Mouse (Mus musculus) forebrain, embryonic 13.5 days (tissue): ENCODE measurements at regions not wholly inside any gene's neighbourhood (a gene's known extent, or its start where the extent isn't known, plus 50 kb on each side); places are given as distances from the start of the nearest gene placed in this dataset.

ENCODE experiments used
- ATAC-seq: fragments of 200-750 bp; cut with Nextera tagmentation; 2 replicates; pipeline ENCODE4 v1.8.0; 2017
- H3K27ac ChIP-seq: fragments of 300-500 bp; sonication (generic); 2 replicates; pipeline ENCODE4 v1.5.1; 2015; ENCODE audit warnings: inconsistent platforms, mild to moderate bottlenecking, moderate library complexity
- H3K27me3 ChIP-seq: fragments of 300-500 bp; sonication (generic); 2 replicates; pipeline ENCODE4 v1.6.1; 2015; ENCODE audit warnings: mild to moderate bottlenecking, inconsistent platforms
- H3K36me3 ChIP-seq: fragments of 300-500 bp; sonication (generic); 2 replicates; pipeline ENCODE4 v1.6.1; 2015; ENCODE audit warnings: mild to moderate bottlenecking, inconsistent platforms; ENCODE audit not compliant: poor library complexity, severe bottlenecking
- H3K4me1 ChIP-seq: fragments of 300-500 bp; sonication (generic); 2 replicates; pipeline ENCODE4 v1.6.1; 2015; ENCODE audit warnings: inconsistent platforms
- H3K4me2 ChIP-seq: fragments of 300-500 bp; sonication (generic); 2 replicates; pipeline ENCODE4 v1.6.1; 2015; ENCODE audit warnings: inconsistent platforms, mild to moderate bottlenecking, moderate library complexity
- H3K4me3 ChIP-seq: fragments of 300-500 bp; sonication (generic); 2 replicates; pipeline ENCODE4 v1.5.1; 2015; ENCODE audit warnings: mild to moderate bottlenecking, inconsistent platforms
- H3K9ac ChIP-seq: fragments of 300-500 bp; sonication (generic); 2 replicates; pipeline ENCODE4 v1.6.1; 2015; ENCODE audit warnings: mild to moderate bottlenecking, inconsistent platforms
- H3K9me3 ChIP-seq: fragments of 300-500 bp; sonication (generic); replicated peaks from 2 replicates; pipeline ENCODE4 v1.6.1; 2016; ENCODE audit warnings: inconsistent platforms
- WGBS: fragments of 180-500 bp; shearing (Covaris S2); methylation state at CpG from one replicate; pipeline ENCODE4 v1.1.7; 2015; 5-methylcytosine and 5-hydroxymethylcytosine counted together

- Histone ChIP-seq H3K27me3 (0 out of 2 replicates have a peak, but pooled peaks cover 3% of the 10 kb centered on the region), H3K36me3 (no peaks in the 10 kb centered on the region), H3K9ac (no peak overlapping the region), H3K27ac (no peak overlapping the region), H3K4me1 (peaks cover 10% of the 10 kb centered on the region; the same call in 1 of the 2 replicates), H3K9me3 (0 out of 2 replicates have a peak, but pooled peaks cover 6% of the 10 kb centered on the region), H3K4me3 (no peak overlapping the region), H3K4me2 (no peak overlapping the region)
- 74% methylated on average over 4 of the region's 4 CpGs for WGBS
- no peak for ATAC-seq
Observed at GRCm38 (mm10) chr8:103463557-103463956, 637.9 kb upstream of the Cdh5 start.

- no peak overlapping the region for H3K4me3 ChIP-seq
- H3K27me3 ChIP-seq, result 0 out of 2 replicates have a peak, but pooled peaks cover 3% of the 10 kb centered on the region
- H3K4me2 ChIP-seq, result no peak overlapping the region
- peak; percentile 90 for ATAC-seq
- H3K9me3 ChIP-seq, result 0 out of 2 replicates have a peak, but pooled peaks cover 6% of the 10 kb centered on the region
- 40% methylated on average over 2 of the region's 2 CpGs for WGBS
- H3K4me1 ChIP-seq, result peaks cover 10% of the 10 kb centered on the region; the same call in 1 of the 2 replicates
- H3K27ac ChIP-seq, result no peak overlapping the region
- no peak overlapping the region for H3K9ac ChIP-seq
- no peaks in the 10 kb centered on the region for H3K36me3 ChIP-seq
Observed at GRCm38 (mm10) chr8:103464777-103465353, 636.6 kb upstream of the Cdh5 start.

DNA sequence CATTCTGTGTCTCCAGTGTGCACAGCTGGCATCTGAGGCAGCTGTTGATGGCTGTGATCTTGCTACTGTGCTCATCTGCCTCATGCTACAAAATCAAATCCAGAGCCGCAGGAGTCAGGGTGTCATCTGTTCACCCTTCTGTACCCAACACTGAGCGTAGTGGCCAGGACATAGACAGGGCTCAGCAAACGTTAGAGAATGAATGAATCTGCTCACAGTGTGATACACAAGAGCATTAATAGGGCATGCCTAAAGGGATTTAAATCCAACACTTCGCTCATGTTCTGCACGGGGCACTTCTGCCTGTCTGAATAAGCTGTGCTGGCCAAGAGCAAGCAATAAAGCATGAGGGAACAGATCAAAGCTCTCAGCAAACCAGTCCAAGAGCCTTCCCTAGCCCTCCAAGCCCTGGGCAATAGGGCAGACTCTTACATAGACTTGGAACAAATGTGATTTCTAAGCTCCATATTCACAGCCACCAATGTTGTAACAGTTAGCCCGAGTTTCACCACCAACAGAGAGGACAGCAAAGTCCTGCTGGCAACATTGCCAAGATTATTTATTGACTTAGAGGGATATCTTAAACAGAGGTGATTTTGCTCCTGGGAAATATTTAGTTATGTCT lies 633.8 kb upstream of the Cdh5 start:
- Histone ChIP-seq H3K9ac (no peak overlapping the region), H3K27ac (no peak overlapping the region), H3K4me1 (peaks cover 13% of the 10 kb centered on the region; the same call in 1 of the 2 replicates), H3K27me3 (no peaks in the 10 kb centered on the region), H3K4me2 (no peak overlapping the region), H3K9me3 (no peaks in the 10 kb centered on the region), H3K4me3 (no peak overlapping the region), H3K36me3 (no peaks in the 10 kb centered on the region)
- 67% methylated on average over 6 of the region's 6 CpGs for WGBS
- ATAC-seq, result no peak

GRCm38 (mm10) chr8:103469049-103469448 lies 632.4 kb upstream of the Cdh5 start:
- WGBS, result 68% methylated on average over 1 of the region's 1 CpGs
- Histone ChIP-seq H3K9me3 (no peaks in the 10 kb centered on the region), H3K36me3 (no peaks in the 10 kb centered on the region), H3K4me2 (no peak overlapping the region), H3K27ac (no peak overlapping the region), H3K4me1 (peaks cover 11% of the 10 kb centered on the region; the same call in 1 of the 2 replicates), H3K4me3 (no peak overlapping the region), H3K27me3 (no peaks in the 10 kb centered on the region), H3K9ac (no peak overlapping the region)
- ATAC-seq, result no peak

DNA sequence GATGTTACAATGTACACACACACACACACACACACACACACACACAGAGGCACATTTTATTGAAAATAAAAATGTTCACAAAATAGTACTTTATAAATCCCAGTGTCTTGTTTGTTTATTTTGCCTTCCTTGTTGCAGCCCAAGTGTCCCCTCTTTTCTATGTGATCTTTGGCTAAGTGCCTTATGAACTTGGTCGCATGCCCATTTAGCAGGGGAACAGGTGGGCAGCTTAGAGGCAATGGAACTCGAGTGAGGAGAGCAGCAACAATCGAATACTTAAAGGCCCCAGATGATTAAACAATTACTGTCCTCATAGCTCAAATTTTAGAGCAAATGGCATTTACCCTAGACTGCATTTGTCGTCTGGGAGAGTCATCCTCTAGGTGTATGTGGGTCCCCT lies 631.1 kb upstream of the Cdh5 start:
- no peak overlapping the region for H3K27ac ChIP-seq
- H3K9ac ChIP-seq, result no peak overlapping the region
- whole genome bisulfite sequencing, result 55% methylated on average over 4 of the region's 4 CpGs
- H3K4me2 ChIP-seq, result no peak overlapping the region
- H3K27me3 ChIP-seq, result peaks cover 6% of the 10 kb centered on the region; the same call in 1 of the 2 replicates
- no peaks in the 10 kb centered on the region for H3K36me3 ChIP-seq
- H3K4me3 ChIP-seq, result no peak overlapping the region
- 0 out of 2 replicates have a peak, but pooled peaks cover 3% of the 10 kb centered on the region for H3K4me1 ChIP-seq
- H3K9me3 ChIP-seq, result no peaks in the 10 kb centered on the region
- no peak for ATAC-seq

GRCm38 (mm10) chr8:103475816-103476797 lies 625.3 kb upstream of the Cdh5 start:
- Histone ChIP-seq H3K4me2 (no peak overlapping the region), H3K27ac (no peak overlapping the region), H3K9me3 (no peaks in the 10 kb centered on the region), H3K9ac (no peak overlapping the region), H3K36me3 (no peaks in the 10 kb centered on the region), H3K4me3 (no peak overlapping the region), H3K4me1 (peaks cover 12% of the 10 kb centered on the region), H3K27me3 (peaks cover 6% of the 10 kb centered on the region; the same call in 1 of the 2 replicates)
- WGBS, result 30% methylated on average over 12 of the region's 12 CpGs
- ATAC-seq, result peak; percentile 68

GRCm38 (mm10) chr8:103482033-103482720 lies 619.2 kb upstream of the Cdh5 start:
- ATAC-seq, result peak; percentile 61; the same call in 1 of the 2 replicates

GRCm38 (mm10) chr8:103485441-103485840 lies 616.0 kb upstream of the Cdh5 start:
- Histone ChIP-seq H3K27ac (no peak overlapping the region), H3K9me3 (no peaks in the 10 kb centered on the region), H3K4me2 (no peak overlapping the region), H3K36me3 (no peaks in the 10 kb centered on the region), H3K4me3 (no peak overlapping the region), H3K4me1 (0 out of 2 replicates have a peak, but pooled peaks cover 5% of the 10 kb centered on the region), H3K9ac (no peak overlapping the region), H3K27me3 (no peaks in the 10 kb centered on the region)
- ATAC-seq, result no peak
- 84% methylated on average over 5 of the region's 5 CpGs for WGBS

More at GRCm38 (mm10) chr8:103482033-103482720, 619.2 kb upstream of the Cdh5 start:
- Histone ChIP-seq H3K27ac (no peak overlapping the region), H3K9me3 (no peaks in the 10 kb centered on the region), H3K36me3 (no peaks in the 10 kb centered on the region), H3K4me2 (no peak overlapping the region), H3K27me3 (no peaks in the 10 kb centered on the region), H3K4me3 (no peak overlapping the region), H3K4me1 (0 out of 2 replicates have a peak, but pooled peaks cover 5% of the 10 kb centered on the region), H3K9ac (no peak overlapping the region)
- WGBS, result 28% methylated on average over 6 of the region's 6 CpGs

DNA sequence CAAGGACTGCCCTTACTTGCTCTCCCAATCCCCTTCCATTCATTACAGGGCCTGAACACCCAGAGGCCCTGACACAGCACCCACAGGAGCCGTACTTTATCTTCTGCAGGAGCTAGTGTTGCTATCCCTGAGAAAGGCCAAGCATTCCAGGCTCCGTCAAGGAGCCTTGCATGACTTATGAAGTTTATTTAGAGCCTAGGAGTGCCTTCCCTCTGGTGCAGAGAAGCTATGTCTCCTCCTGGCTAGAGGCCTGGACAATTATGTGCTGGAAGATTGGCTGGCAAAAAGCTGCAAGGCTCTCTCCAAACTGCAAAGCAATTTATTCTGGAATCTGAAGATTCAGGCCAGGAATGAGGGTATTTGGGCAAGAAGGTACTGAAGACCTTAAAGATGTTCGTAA lies 612.0 kb upstream of the Cdh5 start:
- no peak overlapping the region for H3K9ac ChIP-seq
- 89% methylated on average over 3 of the region's 3 CpGs for WGBS
- H3K4me1 ChIP-seq, result no peaks in the 10 kb centered on the region
- no peaks in the 10 kb centered on the region for H3K27me3 ChIP-seq
- no peaks in the 10 kb centered on the region for H3K9me3 ChIP-seq
- H3K27ac ChIP-seq, result no peak overlapping the region
- no peak overlapping the region for H3K4me3 ChIP-seq
- H3K36me3 ChIP-seq, result no peaks in the 10 kb centered on the region
- H3K4me2 ChIP-seq, result no peak overlapping the region
- ATAC-seq, result no peak

DNA sequence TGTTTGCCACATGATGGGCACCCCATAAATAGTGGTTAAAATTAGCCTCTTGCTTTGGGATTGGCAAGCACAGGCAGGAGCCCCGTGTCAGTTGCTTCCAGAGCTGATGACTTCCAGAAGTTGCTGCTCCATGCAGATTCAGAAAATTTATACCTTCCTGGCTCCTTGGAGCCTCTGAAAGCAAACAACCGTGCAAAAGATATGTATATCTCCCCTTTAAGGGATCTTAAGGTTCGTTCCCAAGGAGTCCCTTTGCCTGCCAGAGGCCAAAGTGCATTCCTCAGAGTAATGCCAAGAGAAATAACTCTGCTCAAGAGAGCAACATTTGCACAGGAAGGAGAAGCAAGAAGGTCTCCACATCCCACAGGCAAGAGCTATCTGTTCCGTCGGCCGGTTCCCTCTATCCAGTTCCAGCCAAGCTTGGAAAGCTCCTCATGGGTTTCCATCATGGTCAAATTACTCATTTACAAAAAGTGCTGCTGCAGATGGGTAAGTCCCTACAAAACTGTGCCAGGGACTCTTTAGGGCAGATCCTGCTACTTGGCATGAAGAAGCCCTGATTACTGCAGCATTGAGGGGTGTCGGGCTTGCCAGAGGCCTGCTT lies 608.4 kb upstream of the Cdh5 start:
- WGBS, result 90% methylated on average over 7 of the region's 7 CpGs
- Histone ChIP-seq H3K36me3 (no peaks in the 10 kb centered on the region), H3K9ac (no peak overlapping the region), H3K9me3 (no peaks in the 10 kb centered on the region), H3K27ac (no peak overlapping the region), H3K4me1 (no peaks in the 10 kb centered on the region), H3K27me3 (no peaks in the 10 kb centered on the region), H3K4me2 (no peak overlapping the region), H3K4me3 (no peak overlapping the region)
- no peak for ATAC-seq

GRCm38 (mm10) chr8:103493932-103494493 lies 607.4 kb upstream of the Cdh5 start:
- ATAC-seq, result no peak
- Histone ChIP-seq H3K4me2 (no peak overlapping the region), H3K36me3 (no peaks in the 10 kb centered on the region), H3K4me3 (no peak overlapping the region), H3K9ac (no peak overlapping the region), H3K27ac (no peak overlapping the region), H3K9me3 (no peaks in the 10 kb centered on the region), H3K4me1 (no peaks in the 10 kb centered on the region), H3K27me3 (no peaks in the 10 kb centered on the region)
- WGBS, result 87% methylated on average over 4 of the region's 4 CpGs
